Mouse (Mus musculus) CH12.LX (cell line): Measurements from ENCODE around the gene Sypl2. TPM values are rescaled to one million over a fixed set of nuclear protein-coding genes. Genes with fewer than 3 reads are reported as not detected.

Experiments
- DNase-seq: peaks from one replicate; pipeline ENCODE4 v3.0.0-alpha.2; 2013; ENCODE audit errors: extremely low read depth
- H3K27ac ChIP-seq: 2 replicates; pipeline ENCODE4 v1.5.1; 2012; ENCODE audit warnings: low read depth, mild to moderate bottlenecking, control low read depth, moderate library complexity; ENCODE audit not compliant: insufficient read depth
- H3K27me3 ChIP-seq: replicated peaks from 2 replicates; pipeline ENCODE3; 2012; ENCODE audit warnings: inconsistent platforms
- H3K36me3 ChIP-seq, 2 experiments: replicated peaks in 1 of 2; 2 replicates each; pipeline versions ENCODE3 to v1.6.1; 2012; ENCODE audit warnings: inconsistent platforms in 1 of 2, low read length in 1 of 2, mild to moderate bottlenecking in 1 of 2, mixed read lengths in 1 of 2, moderate library complexity in 1 of 2; ENCODE audit not compliant: control insufficient read depth in 1 of 2, insufficient read depth in 1 of 2
- H3K4me1 ChIP-seq, 2 experiments: 2 replicates each; pipeline ENCODE4 v1.6.1; 2012; ENCODE audit warnings: inconsistent platforms in 1 of 2, moderate library complexity in 1 of 2; ENCODE audit not compliant: insufficient read depth in 2 of 2, control insufficient read depth in 1 of 2
- H3K4me2 ChIP-seq: 2 replicates; pipeline ENCODE4 v1.6.1; 2012; ENCODE audit warnings: low read depth, mild to moderate bottlenecking, control low read depth; ENCODE audit not compliant: poor library complexity, insufficient read depth, severe bottlenecking
- H3K4me3 ChIP-seq, 3 experiments: fragments of 150-350 bp in 1 of 3; sonication (generic) in 1 of 3; replicated peaks in 1 of 3; 2 replicates each; pipeline versions ENCODE3 to v1.5.1; 2011 to 2012; ENCODE audit warnings: low read depth in 2 of 3, low read length in 2 of 3, mild to moderate bottlenecking in 2 of 3, moderate library complexity in 2 of 3, control low read depth in 1 of 3, improper control_type of control experiment in 1 of 3, inconsistent platforms in 1 of 3, mixed read lengths in 1 of 3; ENCODE audit not compliant: poor library complexity in 1 of 3
- H3K79me2 ChIP-seq: replicated peaks from 2 replicates; pipeline ENCODE4 v1.6.1; 2012; ENCODE audit warnings: mild to moderate bottlenecking, moderate library complexity; ENCODE audit not compliant: control insufficient read depth, poor library complexity, insufficient read depth, severe bottlenecking; ENCODE audit errors: extremely low read depth
- H3K9ac ChIP-seq: 2 replicates; pipeline ENCODE4 v1.6.1; 2012; ENCODE audit warnings: low read depth, mild to moderate bottlenecking, control low read depth, moderate library complexity; ENCODE audit not compliant: insufficient read depth
- H3K9me3 ChIP-seq: replicated peaks from 2 replicates; pipeline ENCODE3; 2012; ENCODE audit warnings: low read length, inconsistent platforms, mixed read lengths
- BHLHE40 ChIP-seq: IDR thresholded peaks from 2 replicates; pipeline ENCODE4 v1.6.1; 2011; ENCODE audit warnings: mild to moderate bottlenecking, low read depth, low read length, improper control_type of control experiment
- CHD2 ChIP-seq: IDR thresholded peaks from 2 replicates; pipeline ENCODE4 v1.6.1; 2011; ENCODE audit warnings: low read length, improper control_type of control experiment
- CTCF ChIP-seq, 2 experiments: IDR thresholded peaks in 1 of 2; conservative IDR thresholded peaks in 1 of 2; 2 replicates each; pipeline ENCODE4 v1.5.1; 2011 to 2012; ENCODE audit warnings: low read depth in 2 of 2, low read length in 2 of 2, improper control_type of control experiment in 1 of 2, inconsistent platforms in 1 of 2, mild to moderate bottlenecking in 1 of 2, moderate library complexity in 1 of 2
- HCFC1 ChIP-seq: IDR thresholded peaks from 2 replicates; pipeline ENCODE4 v1.6.1; 2012; ENCODE audit warnings: low read depth, mild to moderate bottlenecking, inconsistent platforms, low read length, improper control_type of control experiment
- JUN ChIP-seq: IDR thresholded peaks from 2 replicates; pipeline ENCODE4 v1.6.1; 2011; ENCODE audit warnings: low read depth, mild to moderate bottlenecking, low read length, improper control_type of control experiment, moderate library complexity; ENCODE audit not compliant: insufficient read depth
- KAT2A ChIP-seq: IDR thresholded peaks from 2 replicates; pipeline ENCODE4 v1.6.1; 2012; ENCODE audit warnings: low read length, improper control_type of control experiment, inconsistent platforms; ENCODE audit not compliant: insufficient replicate concordance
- MXI1 ChIP-seq: IDR thresholded peaks from 2 replicates; pipeline ENCODE4 v1.6.1; 2011; ENCODE audit warnings: mild to moderate bottlenecking, low read depth, low read length, improper control_type of control experiment
- NRF1 ChIP-seq: IDR thresholded peaks from 2 replicates; pipeline ENCODE4 v1.6.1; 2014; ENCODE audit warnings: low read depth, mild to moderate bottlenecking, inconsistent platforms, low read length, improper control_type of control experiment, moderate library complexity
- PAX5 ChIP-seq: IDR thresholded peaks from 2 replicates; pipeline ENCODE4 v1.6.1; 2012; ENCODE audit warnings: low read length, inconsistent platforms, mixed read lengths
- POLR2A ChIP-seq: IDR thresholded peaks from 2 replicates; pipeline ENCODE4 v1.6.1; 2011; ENCODE audit warnings: low read depth, mild to moderate bottlenecking, improper control_type of control experiment, low read length
- RAD21 ChIP-seq: IDR thresholded peaks from 2 replicates; pipeline ENCODE4 v1.6.1; 2011; ENCODE audit warnings: low read depth, mild to moderate bottlenecking, low read length, improper control_type of control experiment, moderate library complexity
- SIN3A ChIP-seq: IDR thresholded peaks from 2 replicates; pipeline ENCODE4 v1.6.1; 2012; ENCODE audit warnings: low read length, improper control_type of control experiment, inconsistent platforms
- SMC3 ChIP-seq: IDR thresholded peaks from 2 replicates; pipeline ENCODE4 v1.6.1; 2011; ENCODE audit warnings: low read depth, low read length, improper control_type of control experiment
- USF1 ChIP-seq: IDR thresholded peaks from 2 replicates; pipeline ENCODE4 v1.6.1; 2014; ENCODE audit warnings: low read depth, mild to moderate bottlenecking, inconsistent platforms, low read length, improper control_type of control experiment
- ZC3H11A ChIP-seq: IDR thresholded peaks from 2 replicates; pipeline ENCODE4 v1.6.1; 2012; ENCODE audit warnings: low read depth, mild to moderate bottlenecking, inconsistent platforms, low read length, improper control_type of control experiment
- dilution Hi-C: fragments of 300-500 bp; cut with MboI; formaldehyde crosslinking; loops from 2 replicates; pipeline ENCODE4 v1.14.3; 2020; ENCODE audit warnings: low sequenced_read_pairs; ENCODE audit not compliant: extremely low pct_unique_long_range_greater_than_20kb, extremely low pct_ligation_motif_present
- in situ Hi-C: fragments of 300-500 bp; cut with MboI; formaldehyde crosslinking; loops from 3 replicates; pipeline ENCODE4 v1.14.3; 2019; ENCODE audit warnings: low sequenced_read_pairs, low pct_ligation_motif_present, low pct_unique_long_range_greater_than_20kb, mixed read lengths
- polyA plus RNA-seq: library from polyadenylated mRNA; unstranded; fragments of >175 nt; gene quantifications from 2 replicates; pipeline ENCODE4 v1.2.1, GENCODE M21; 2012; ENCODE audit warnings: low read depth; ENCODE audit not compliant: insufficient read length
- total RNA-seq, 2 experiments: library from RNA; depleted of rRNA; stranded (reverse); fragments of 300-350 nt in 1 of 2; fragments of >200 nt in 1 of 2; gene quantifications; 2 replicates each; pipeline ENCODE4 v1.2.3; 2012 to 2014

Sypl2 gene
- total and polyA plus RNA-seq, 3 experiments = not detected

- TF ChIP-seq PAX5 = no peak
- TF ChIP-seq CHD2 = no peak
- no peak for TF ChIP-seq BHLHE40
- no peak for TF ChIP-seq ZC3H11A
- peak; percentile 87 to 96 for TF ChIP-seq CTCF (conservative IDR thresholded peaks at IDR 0.05 in 1 of 2, IDR thresholded peaks at IDR 0.05 in 1 of 2; ENCODE audit: low read depth in 2 of 2, low read length in 2 of 2)
- peak; percentile 88 for TF ChIP-seq SMC3
- TF ChIP-seq USF1 = no peak
- TF ChIP-seq MXI1 = no peak
- TF ChIP-seq RAD21 = peak; percentile 55
- Histone ChIP-seq H3K79me2 (no peaks in the 10 kb centered on the region; the same call in 1 of the 2 replicates), H3K4me1 (peaks cover 6 to 34% of the 10 kb centered on the region in 2 experiments), H3K27me3 (no peaks in the 10 kb centered on the region), H3K4me2 (no peak overlapping the region), H3K4me3 (no peak overlapping the region), H3K9me3 (no peaks in the 10 kb centered on the region), H3K27ac (no peak overlapping the region), H3K9ac (no peak overlapping the region), H3K36me3 (peaks cover 24 to 74% of the 10 kb centered on the region in 2 experiments)
- DNase-seq = peak; percentile 74
- dilution Hi-C loops = no loop called here
- in situ Hi-C loops = no loop called here
Measured at GRCm38 (mm10) chr3:108203621-108204325, 22.7 kb downstream of the Sypl2 start.

GRCm38 (mm10) chr3:108203212-108203611 is 23.2 kb downstream of the Sypl2 start:
- no peak for DNase-seq
- in situ Hi-C loops = no loop called here
- Histone ChIP-seq H3K27me3 (no peaks in the 10 kb centered on the region), H3K36me3 (peaks cover 24 to 76% of the 10 kb centered on the region in 2 experiments), H3K4me2 (no peak overlapping the region), H3K4me1 (peaks cover 6 to 29% of the 10 kb centered on the region in 2 experiments), H3K4me3 (no peak overlapping the region), H3K9me3 (no peaks in the 10 kb centered on the region), H3K27ac (no peak overlapping the region), H3K79me2 (no peaks in the 10 kb centered on the region; the same call in 1 of the 2 replicates), H3K9ac (no peak overlapping the region)
- TF ChIP-seq PAX5 = no peak
- no peak for TF ChIP-seq NRF1
- no peak for TF ChIP-seq RAD21
- TF ChIP-seq KAT2A = no peak
- TF ChIP-seq HCFC1 = no peak
- TF ChIP-seq USF1 = no peak
- no peak for TF ChIP-seq POLR2A
- no peak for TF ChIP-seq SIN3A
- no peak for TF ChIP-seq JUN
- dilution Hi-C loops = no loop called here
